Mouse (Mus musculus) midbrain, embryonic 14.5 days (tissue): ENCODE measurements around the gene Tctn3. TPM values are rescaled to one million over a fixed set of nuclear protein-coding genes. Genes with fewer than 3 reads are reported as not detected.
A peak's percentile ranks its signal among the peaks of the same experiment; 100 is the strongest.
"Not testable (repeated sequence)": the region's sequence is repeated elsewhere in the genome, so short reads cannot be mapped to it uniquely, and the experiment has no call there.

ENCODE experiments used
- ATAC-seq: fragments of 200-750 bp; cut with Nextera tagmentation; 2 replicates; pipeline ENCODE4 v1.8.0; 2017; ENCODE audit warnings: moderate number of reproducible peaks, moderate library complexity; ENCODE audit not compliant: low FRiP score, low TSS enrichment
- DNase-seq: peaks from one replicate; pipeline ENCODE4 v3.0.0-alpha.2; 2015
- H3K27ac ChIP-seq: fragments of 300-500 bp; sonication (generic); replicated peaks from 2 replicates; pipeline ENCODE4 v1.5.1; 2014; ENCODE audit warnings: mild to moderate bottlenecking, low read depth, low read length, moderate library complexity
- H3K27me3 ChIP-seq: fragments of 300-500 bp; sonication (generic); 2 replicates; pipeline ENCODE4 v1.6.1; 2014; ENCODE audit warnings: low read length, control low read depth, mixed read lengths; ENCODE audit not compliant: control insufficient read depth, insufficient read depth
- H3K36me3 ChIP-seq: fragments of 300-500 bp; sonication (generic); 2 replicates; pipeline ENCODE4 v1.6.1; 2014; ENCODE audit warnings: low read length, control low read depth; ENCODE audit not compliant: control insufficient read depth, insufficient read depth
- H3K4me1 ChIP-seq: fragments of 300-500 bp; sonication (generic); 2 replicates; pipeline ENCODE4 v1.6.1; 2014; ENCODE audit warnings: mild to moderate bottlenecking, antibody characterized with exemption, low read length, control low read depth; ENCODE audit not compliant: control insufficient read depth, insufficient read depth
- H3K4me2 ChIP-seq: fragments of 300-500 bp; sonication (generic); 2 replicates; pipeline ENCODE4 v1.6.1; 2014; ENCODE audit warnings: mild to moderate bottlenecking, low read length, moderate library complexity
- H3K4me3 ChIP-seq: fragments of 300-500 bp; sonication (generic); replicated peaks from 2 replicates; pipeline ENCODE4 v1.5.1; 2014; ENCODE audit warnings: low read depth, low read length
- H3K9ac ChIP-seq: fragments of 300-500 bp; sonication (generic); replicated peaks from 2 replicates; pipeline ENCODE4 v1.6.1; 2014; ENCODE audit warnings: mild to moderate bottlenecking, low read length, moderate library complexity
- H3K9me3 ChIP-seq: fragments of 300-500 bp; sonication (generic); 2 replicates; pipeline ENCODE4 v1.6.1; 2016; ENCODE audit warnings: low read length, control low read depth, mixed read lengths; ENCODE audit not compliant: control insufficient read depth
- WGBS: fragments of 180-500 bp; shearing (Covaris S2); extraction: QIAGEN DNeasy Blood & Tissue Kit; methylation state at CpG from one replicate; pipeline ENCODE4 v1.1.7; 2014; 5-methylcytosine and 5-hydroxymethylcytosine counted together
- polyA plus RNA-seq: library from polyadenylated mRNA; unstranded; fragments of >200 nt; fragmentation: Nextera tagmentation; extraction: Ambion mirVana; gene quantifications from 2 replicates; pipeline ENCODE4 v1.2.1, GENCODE M21; 2014

Gene Tctn3
- polyA plus RNA-seq, 1 experiment from 2014 or later: 13.7 TPM

GRCm38 (mm10) chr19:40607676-40608075, 4.4 kb downstream of the Tctn3 start:
- no peak overlapping the region for H3K27ac ChIP-seq
- no peak for ATAC-seq
- H3K4me3 ChIP-seq: no peak overlapping the region
- H3K9me3 ChIP-seq: no peaks in the 10 kb centered on the region
- H3K4me1 ChIP-seq: peaks cover 5% of the 10 kb centered on the region; the same call in 1 of the 2 replicates
- DNase-seq: no peak
- no peaks in the 10 kb centered on the region for H3K27me3 ChIP-seq
- peaks cover 54% of the 10 kb centered on the region for H3K36me3 ChIP-seq
- H3K4me2 ChIP-seq: no peak overlapping the region
- WGBS: 94% methylated on average over 6 of the region's 6 CpGs
- H3K9ac ChIP-seq: no peak overlapping the region

GRCm38 (mm10) chr19:40605189-40605588, 6.8 kb downstream of the Tctn3 start:
- no peaks in the 10 kb centered on the region for H3K9me3 ChIP-seq
- H3K9ac ChIP-seq: no peak overlapping the region
- H3K4me2 ChIP-seq: no peak overlapping the region
- H3K27me3 ChIP-seq: no peaks in the 10 kb centered on the region
- no peak overlapping the region for H3K27ac ChIP-seq
- ATAC-seq: no peak
- peaks cover 56% of the 10 kb centered on the region for H3K36me3 ChIP-seq
- 96% methylated on average over 9 of the region's 9 CpGs for WGBS
- DNase-seq: no peak
- no peak overlapping the region for H3K4me3 ChIP-seq
- no peaks in the 10 kb centered on the region for H3K4me1 ChIP-seq

- WGBS: 95% methylated on average over 3 of the region's 3 CpGs
These were observed 10.2 kb downstream of the Tctn3 start for GRCm38 (mm10) chr19:40601870-40602269.

GRCm38 (mm10) chr19:40600846-40601245, 11.2 kb downstream of the Tctn3 start:
- H3K36me3 ChIP-seq: peaks cover 29% of the 10 kb centered on the region
- not testable (repeated sequence) for H3K27me3 ChIP-seq, DNase-seq, H3K4me2 ChIP-seq, H3K4me1 ChIP-seq, ATAC-seq, H3K9ac ChIP-seq, H3K9me3 ChIP-seq, H3K4me3 ChIP-seq, H3K27ac ChIP-seq
- 96% methylated on average over 5 of the region's 5 CpGs for WGBS

More at GRCm38 (mm10) chr19:40601870-40602269, 10.2 kb downstream of the Tctn3 start:
- Histone ChIP-seq H3K9ac (no peak overlapping the region), H3K4me3 (no peak overlapping the region), H3K27me3 (no peaks in the 10 kb centered on the region), H3K36me3 (peaks cover 33% of the 10 kb centered on the region), H3K4me1 (no peaks in the 10 kb centered on the region), H3K9me3 (no peaks in the 10 kb centered on the region), H3K27ac (no peak overlapping the region), H3K4me2 (no peak overlapping the region)
- ATAC-seq (no peak), DNase-seq (no peak)

- Histone ChIP-seq H3K9ac (no peak overlapping the region), H3K27ac (no peak overlapping the region), H3K36me3 (peaks cover 24% of the 10 kb centered on the region), H3K4me2 (no peak overlapping the region), H3K27me3 (no peaks in the 10 kb centered on the region), H3K4me1 (no peaks in the 10 kb centered on the region), H3K9me3 (no peaks in the 10 kb centered on the region), H3K4me3 (no peak overlapping the region)
- WGBS: 91% methylated on average over 8 of the region's 8 CpGs
- DNase-seq: no peak
- ATAC-seq: no peak
These were observed 16.2 kb downstream of the Tctn3 start for GRCm38 (mm10) chr19:40595831-40596230.

GRCm38 (mm10) chr19:40595231-40595630, 16.8 kb downstream of the Tctn3 start:
- no peak for ATAC-seq
- 96% methylated on average over 3 of the region's 3 CpGs for WGBS
- H3K4me1 ChIP-seq: no peaks in the 10 kb centered on the region

GRCm38 (mm10) chr19:40589530-40589880, 22.5 kb downstream of the Tctn3 start:
- H3K27ac ChIP-seq: peak overlapping the region; percentile 62; the same call in 1 of the 2 replicates
- peak overlapping the region; percentile 79 for H3K4me3 ChIP-seq
- ATAC-seq: no peak
- peak overlapping the region; percentile 62 for H3K4me2 ChIP-seq
- H3K9me3 ChIP-seq: no peaks in the 10 kb centered on the region
- H3K27me3 ChIP-seq: no peaks in the 10 kb centered on the region
- H3K36me3 ChIP-seq: peaks cover 6% of the 10 kb centered on the region; the same call in 1 of the 2 replicates
- no peak for DNase-seq
- WGBS: under 1% methylated on average over 10 of the region's 10 CpGs
- H3K4me1 ChIP-seq: peaks cover 16% of the 10 kb centered on the region
- peak overlapping the region; percentile 84; the same call in 1 of the 2 replicates for H3K9ac ChIP-seq

More at GRCm38 (mm10) chr19:40595231-40595630, 16.8 kb downstream of the Tctn3 start:
- no peak for DNase-seq
- no peak overlapping the region for H3K27ac ChIP-seq
- no peak overlapping the region for H3K4me2 ChIP-seq
- H3K4me3 ChIP-seq: no peak overlapping the region
- no peak overlapping the region for H3K9ac ChIP-seq
- peaks cover 26% of the 10 kb centered on the region for H3K36me3 ChIP-seq
- H3K9me3 ChIP-seq: no peaks in the 10 kb centered on the region
- H3K27me3 ChIP-seq: no peaks in the 10 kb centered on the region

GRCm38 (mm10) chr19:40588847-40589529, 23.0 kb downstream of the Tctn3 start:
- Histone ChIP-seq H3K4me3 (peak overlapping the region; percentile 79), H3K27ac (peak overlapping the region; percentile 62), H3K27me3 (no peaks in the 10 kb centered on the region), H3K36me3 (peaks cover 7% of the 10 kb centered on the region; the same call in 1 of the 2 replicates), H3K4me1 (peaks cover 16% of the 10 kb centered on the region), H3K9me3 (no peaks in the 10 kb centered on the region), H3K9ac (peak overlapping the region; percentile 84), H3K4me2 (peak overlapping the region; percentile 62)
- DNase-seq: peak; percentile 97
- 1% methylated on average over 18 of the region's 18 CpGs for WGBS
- peak; percentile 73 for ATAC-seq

GRCm38 (mm10) chr19:40588293-40588654, 23.8 kb downstream of the Tctn3 start, which contains the start of gene Aldh18a1:
Aldh18a1 (minus strand) TSS chr19:40588463.
- under 1% methylated on average over 34 of the region's 34 CpGs for WGBS
- Histone ChIP-seq H3K4me1 (peaks cover 16% of the 10 kb centered on the region), H3K4me2 (peak within 1 kb of the TSS; percentile 62), H3K27me3 (no peaks in the 10 kb centered on the region), H3K27ac (peak within 1 kb of the TSS; percentile 62), H3K36me3 (peaks cover 11% of the 10 kb centered on the region), H3K9ac (peak within 1 kb of the TSS; percentile 84), H3K9me3 (no peaks in the 10 kb centered on the region), H3K4me3 (peak within 1 kb of the TSS; percentile 79)
- peak; percentile 95 for ATAC-seq
- peak; percentile 99 for DNase-seq
